Mouse (Mus musculus) bone marrow, adult 2 months (tissue): ENCODE data around the gene Sec24a. TPM values are rescaled to one million over a fixed set of nuclear protein-coding genes. Genes with fewer than 3 reads are reported as not detected.
A peak's percentile ranks its signal among the peaks of the same experiment; 100 is the strongest.

Experiments
- H3K27ac ChIP-seq: fragments of 200-500 bp; 2 replicates; pipeline ENCODE4 v1.5.1; 2012; ENCODE audit warnings: low read depth, mild to moderate bottlenecking, control low read depth, inconsistent platforms, low read length; ENCODE audit not compliant: control insufficient read depth, poor library complexity, insufficient read depth
- H3K4me1 ChIP-seq: fragments of 200-500 bp; 2 replicates; pipeline ENCODE4 v1.6.1; 2011; ENCODE audit warnings: low read length; ENCODE audit not compliant: control insufficient read depth, insufficient read depth
- H3K4me3 ChIP-seq: fragments of 200-500 bp; replicated peaks from 2 replicates; pipeline ENCODE3; 2011; ENCODE audit warnings: mild to moderate bottlenecking, low read depth, low read length, control low read depth; ENCODE audit not compliant: control insufficient read depth
- CTCF ChIP-seq: fragments of 200-500 bp; IDR thresholded peaks from 2 replicates; pipeline ENCODE4 v1.5.1; 2011; ENCODE audit warnings: low read length, control low read depth; ENCODE audit not compliant: control insufficient read depth, insufficient read depth
- POLR2A ChIP-seq: fragments of 200-500 bp; IDR thresholded peaks from 2 replicates; pipeline ENCODE4 v1.6.1; 2011; ENCODE audit warnings: low read depth, mild to moderate bottlenecking, control low read depth, low read length, borderline replicate concordance; ENCODE audit not compliant: control insufficient read depth
- WGBS: fragments of 180-500 bp; shearing (Covaris S2); methylation state at CpG from one replicate; pipeline ENCODE4 v1.1.7; 2018; 5-methylcytosine and 5-hydroxymethylcytosine counted together
- polyA plus RNA-seq: library from polyadenylated mRNA; stranded (reverse); fragments of >200 nt; gene quantifications from 2 replicates; pipeline ENCODE4 v1.2.4, GENCODE M21; 2011; ENCODE audit warnings: low replicate concordance; ENCODE audit not compliant: missing spikeins, insufficient read depth, insufficient read length

Sec24a gene
- polyA plus RNA-seq, 1 experiment = 4.3 TPM

GRCm38 (mm10) chr11:51646245-51646644 lies 117.2 kb downstream of the Sec24a start:
- 71% methylated on average over 7 of the region's 7 CpGs for WGBS
- Histone ChIP-seq H3K4me3 (no peak overlapping the region), H3K27ac (peak overlapping the region; percentile 57), H3K4me1 (peaks cover 7% of the 10 kb centered on the region)
- no peak for TF ChIP-seq POLR2A
- TF ChIP-seq CTCF = no peak

DNA sequence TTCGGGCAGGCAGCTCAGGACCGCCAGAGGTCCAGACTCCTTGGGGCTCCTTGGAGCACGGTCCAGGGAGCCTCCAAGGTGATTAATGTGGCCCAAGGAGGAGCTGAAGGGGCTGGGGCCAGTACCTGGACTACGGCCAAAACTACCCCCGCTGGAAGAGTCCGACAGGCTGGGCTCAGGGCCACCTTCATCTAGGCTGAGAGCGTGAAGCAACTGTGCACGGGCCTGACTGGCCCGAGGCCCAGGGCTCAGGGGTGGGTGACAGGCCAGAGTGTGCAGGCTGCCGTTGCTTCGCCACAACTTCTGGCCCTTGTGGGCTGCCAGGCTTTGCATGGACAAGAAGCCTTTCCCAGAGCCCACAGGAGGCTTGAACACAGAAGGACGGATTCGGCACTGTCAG lies 118.1 kb downstream of the Sec24a start:
- Histone ChIP-seq H3K27ac (no peak overlapping the region; the same call in 1 of the 2 replicates), H3K4me1 (peaks cover 7% of the 10 kb centered on the region)
- 78% methylated on average over 13 of the region's 13 CpGs for WGBS

DNA sequence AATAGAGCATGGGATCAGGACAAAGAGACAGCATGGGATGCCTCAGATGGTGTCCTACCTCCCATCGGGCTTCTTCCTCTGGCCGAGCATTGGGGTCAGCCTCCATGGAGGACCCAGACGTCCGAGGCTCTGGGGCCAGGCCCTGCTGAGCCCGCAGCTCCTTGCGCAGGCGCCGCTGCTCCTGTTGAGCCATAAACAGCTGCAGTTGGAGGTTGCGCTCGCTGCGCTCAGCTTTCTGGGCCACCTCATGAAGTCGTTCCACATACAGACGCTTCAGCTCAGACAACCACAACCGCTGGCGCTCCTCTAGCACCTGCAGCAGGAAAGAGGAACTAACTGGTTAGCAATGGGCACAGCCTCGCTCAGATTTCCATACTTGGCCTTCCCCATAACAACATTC lies 119.2 kb downstream of the Sec24a start:
- WGBS = 2% methylated on average over 16 of the region's 16 CpGs
- H3K4me1 ChIP-seq = peaks cover 7% of the 10 kb centered on the region

More for the DNA sequence above, 118.1 kb downstream of the Sec24a start:
- H3K4me3 ChIP-seq = no peak overlapping the region
- TF ChIP-seq POLR2A = peak; percentile 5; the same call in 1 of the 2 replicates
- TF ChIP-seq CTCF = no peak

DNA sequence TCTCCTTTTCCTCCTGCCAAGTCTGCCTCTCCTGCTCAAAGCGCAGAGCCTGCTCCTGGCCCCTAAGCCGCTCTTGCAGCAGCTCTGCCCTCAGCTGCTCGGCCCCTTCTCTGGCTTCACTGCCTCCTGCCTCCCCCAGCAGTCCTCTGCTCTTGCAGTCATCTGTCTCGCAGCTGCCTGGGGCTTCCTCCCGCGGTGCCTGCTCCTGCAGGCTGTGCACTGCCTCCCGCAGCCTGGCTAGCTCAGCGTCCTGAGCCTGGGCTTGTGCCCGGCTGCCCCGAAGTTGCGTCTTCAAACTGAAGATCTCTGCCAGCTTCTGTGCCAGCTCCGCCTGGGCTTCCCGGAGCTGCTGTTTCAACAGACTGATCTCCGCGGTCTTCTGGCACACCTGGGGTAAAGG lies 119.7 kb downstream of the Sec24a start:
- WGBS = 7% methylated on average over 15 of the region's 15 CpGs
- TF ChIP-seq CTCF (no peak), POLR2A (no peak)
- Histone ChIP-seq H3K4me1 (peaks cover 7% of the 10 kb centered on the region), H3K4me3 (peak overlapping the region; percentile 48), H3K27ac (peak overlapping the region; percentile 94)

More for the DNA sequence above, 119.2 kb downstream of the Sec24a start:
- Histone ChIP-seq H3K4me3 (peak overlapping the region; percentile 48), H3K27ac (peak overlapping the region; percentile 94)
- 0 out of 2 replicates have a peak, but pooled peaks have one; percentile 11 for TF ChIP-seq POLR2A
- TF ChIP-seq CTCF = no peak

DNA sequence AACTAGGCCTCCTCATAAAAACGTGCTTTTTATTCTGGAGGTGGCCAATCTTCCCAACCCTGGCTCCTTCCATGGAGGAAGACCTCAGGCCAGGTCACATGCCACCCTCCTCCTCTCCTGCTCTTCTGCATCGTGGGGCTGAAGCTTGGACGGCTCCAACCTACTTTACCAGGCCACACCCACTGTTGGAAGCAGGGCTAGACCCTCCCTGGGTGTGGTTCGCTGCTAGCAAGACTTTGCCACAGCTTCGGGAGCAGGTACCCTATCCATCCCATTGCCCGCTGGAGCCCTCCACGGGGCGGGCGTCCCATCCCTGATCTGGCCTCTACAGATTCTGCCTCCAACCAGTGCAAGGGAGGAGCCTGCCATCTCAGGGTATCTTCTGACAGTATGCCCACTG lies 120.2 kb downstream of the Sec24a start:
- no peak for TF ChIP-seq POLR2A
- no peak for TF ChIP-seq CTCF
- Histone ChIP-seq H3K4me1 (peaks cover 7% of the 10 kb centered on the region), H3K27ac (peak overlapping the region; percentile 94), H3K4me3 (no peak overlapping the region)
- 68% methylated on average over 9 of the region's 9 CpGs for WGBS

Other genes with a start within 250 kb of the Sec24a start
- 7.7 and 10.8 TPM in 2 replicates for gene Phykpl, start 178.9 kb downstream of the Sec24a start, polyA plus RNA-seq
- 188 and 198 TPM in 2 replicates for gene Hnrnpab, start 156.8 kb downstream of the Sec24a start, polyA plus RNA-seq
- gene Nhp2, start 143.9 kb downstream of the Sec24a start, polyA plus RNA-seq = 58.3 and 118 TPM in 2 replicates
- gene Rmnd5b, start 127.7 kb downstream of the Sec24a start, polyA plus RNA-seq = 14.8 and 19.3 TPM in 2 replicates
- gene N4bp3, start 112.8 kb downstream of the Sec24a start, polyA plus RNA-seq = 2.7 and 5.7 TPM in 2 replicates
- gene D930048N14Rik, start 112.7 kb downstream of the Sec24a start, polyA plus RNA-seq = 0.29 and 0.72 TPM in 2 replicates
- gene 0610009B22Rik, start 74.8 kb downstream of the Sec24a start, polyA plus RNA-seq = 7.5 and 15.6 TPM in 2 replicates
- gene Sar1b, start 53 bp upstream of the Sec24a start, polyA plus RNA-seq = 5.7 and 9.3 TPM in 2 replicates
- 5.5 and 5.9 TPM in 2 replicates for gene Jade2, start 94.0 kb upstream of the Sec24a start, polyA plus RNA-seq
- 20.9 and 27.8 TPM in 2 replicates for gene Cdkn2aipnl, start 204.0 kb upstream of the Sec24a start, polyA plus RNA-seq
- 89.5 and 122 TPM in 2 replicates for gene Ube2b, start 237.1 kb upstream of the Sec24a start, polyA plus RNA-seq
- 4.8 and 6.7 TPM in 2 replicates for gene Cdkl3, start 240.6 kb upstream of the Sec24a start, polyA plus RNA-seq